8 mouse cellular contexts compared by ENCODE assay signal in genomic region chr4:43420305-43420704, GRCm38 (mm10). TPM values are rescaled to one million over a fixed set of nuclear protein-coding genes. Genes with fewer than 3 reads are reported as not detected.
A peak's percentile ranks its signal among the peaks of the same experiment; 100 is the strongest.
DNase-seq lines count a peak whose midpoint lies in the region; ATAC-seq lines count a peak whose summit lies in the region.

No protein-coding gene starts in this region.

- peak; percentile 73 for DNase-seq in midbrain, embryonic 10.5 days (ENCODE audit: low spot score)
- peak; percentile 78 for DNase-seq in c-Kit-positive CD71-positive TER-119-positive erythroid progenitor cells, embryonic 14.5 days (ENCODE audit: low spot score)
- peak; percentile 93 for DNase-seq in forebrain, embryonic 14.5 days (ENCODE audit: low spot score)
- DNase-seq in left cerebral cortex, adult 9 months (ENCODE audit: low spot score in 2 of 2), result peak; percentile 42 to 85
- DNase-seq in spleen, postnatal 4 days (ENCODE audit: low spot score in 2 of 2), result peak; percentile 65 to 83

- no peaks in the 10 kb centered on the region for H3K9me3 ChIP-seq in midbrain, embryonic 10.5 days (replicated peaks)
- H3K9me3 ChIP-seq in midbrain, embryonic 16.5 days (replicated peaks; ENCODE audit: control insufficient read depth, low read length, poor library complexity, severe bottlenecking), result no peaks in the 10 kb centered on the region
- H3K9me3 ChIP-seq in forebrain, embryonic 14.5 days (replicated peaks; ENCODE audit: control insufficient read depth, low read length), result no peaks in the 10 kb centered on the region
- no peaks in the 10 kb centered on the region for H3K9me3 ChIP-seq in intestine, embryonic 15.5 days
- H3K9me3 ChIP-seq in midbrain, embryonic 13.5 days, result no peaks in the 10 kb centered on the region

- peaks cover 42% of the 10 kb centered on the region for H3K27me3 ChIP-seq in midbrain, embryonic 10.5 days (ENCODE audit: low read depth, poor library complexity, severe bottlenecking)
- peaks cover 4% of the 10 kb centered on the region; the same call in 1 of the 2 replicates for H3K27me3 ChIP-seq in midbrain, embryonic 16.5 days (ENCODE audit: control insufficient read depth, insufficient read depth, low read depth, low read length)
- peaks cover 15% of the 10 kb centered on the region for H3K27me3 ChIP-seq in forebrain, embryonic 14.5 days (replicated peaks; ENCODE audit: control insufficient read depth, insufficient read depth, low read length)
- H3K27me3 ChIP-seq in intestine, embryonic 15.5 days (replicated peaks), result no peaks in the 10 kb centered on the region; the same call in 1 of the 2 replicates
- H3K27me3 ChIP-seq in midbrain, embryonic 13.5 days, result peaks cover 31% of the 10 kb centered on the region

- H3K4me1 ChIP-seq in midbrain, embryonic 10.5 days, result peaks cover 16% of the 10 kb centered on the region
- H3K4me1 ChIP-seq in midbrain, embryonic 16.5 days (ENCODE audit: control insufficient read depth, insufficient read depth, low read length), result 0 out of 2 replicates have a peak, but pooled peaks cover 3% of the 10 kb centered on the region
- H3K4me1 ChIP-seq in forebrain, embryonic 14.5 days (ENCODE audit: control insufficient read depth, insufficient read depth, low read length), result no peaks in the 10 kb centered on the region
- H3K4me1 ChIP-seq in intestine, embryonic 15.5 days (replicated peaks), result 0 out of 2 replicates have a peak, but pooled peaks cover 13% of the 10 kb centered on the region
- H3K4me1 ChIP-seq in midbrain, embryonic 13.5 days (replicated peaks), result peaks cover 16% of the 10 kb centered on the region

- H3K27ac ChIP-seq in midbrain, embryonic 10.5 days (replicated peaks), result no peak overlapping the region
- H3K27ac ChIP-seq in midbrain, embryonic 16.5 days (ENCODE audit: low read length), result no peak overlapping the region
- no peak overlapping the region for H3K27ac ChIP-seq in forebrain, embryonic 14.5 days (ENCODE audit: low read depth, low read length)
- 0 out of 2 replicates have a peak overlapping the region, but pooled peaks have one; percentile 1 for H3K27ac ChIP-seq in intestine, embryonic 15.5 days
- H3K27ac ChIP-seq in midbrain, embryonic 13.5 days, result no peak overlapping the region

- 8% methylated on average over 6 of the region's 6 CpGs for WGBS in midbrain, embryonic 10.5 days
- WGBS in midbrain, embryonic 16.5 days, result 5% methylated on average over 6 of the region's 6 CpGs
- WGBS in forebrain, embryonic 14.5 days, result 5% methylated on average over 6 of the region's 6 CpGs
- 4% methylated on average over 6 of the region's 6 CpGs for WGBS in intestine, embryonic 15.5 days
- WGBS in midbrain, embryonic 13.5 days, result 6% methylated on average over 6 of the region's 6 CpGs

- peaks cover 58% of the 10 kb centered on the region for H3K36me3 ChIP-seq in midbrain, embryonic 10.5 days
- peaks cover 54% of the 10 kb centered on the region for H3K36me3 ChIP-seq in midbrain, embryonic 16.5 days (ENCODE audit: control insufficient read depth, insufficient read depth, low read length)
- peaks cover 72% of the 10 kb centered on the region for H3K36me3 ChIP-seq in forebrain, embryonic 14.5 days (ENCODE audit: control insufficient read depth, insufficient read depth, low read length)
- H3K36me3 ChIP-seq in intestine, embryonic 15.5 days, result peaks cover 52% of the 10 kb centered on the region
- H3K36me3 ChIP-seq in midbrain, embryonic 13.5 days, result peaks cover 82% of the 10 kb centered on the region

- no peak overlapping the region for H3K4me3 ChIP-seq in midbrain, embryonic 10.5 days
- no peak overlapping the region for H3K4me3 ChIP-seq in midbrain, embryonic 16.5 days (ENCODE audit: low read depth, low read length)
- no peak overlapping the region for H3K4me3 ChIP-seq in forebrain, embryonic 14.5 days (ENCODE audit: low read depth, low read length)
- no peak overlapping the region for H3K4me3 ChIP-seq in intestine, embryonic 15.5 days (replicated peaks)
- H3K4me3 ChIP-seq in midbrain, embryonic 13.5 days (replicated peaks), result no peak overlapping the region

- no peak for ATAC-seq in midbrain, embryonic 16.5 days
- ATAC-seq in forebrain, embryonic 14.5 days, result peak; percentile 46
- ATAC-seq in intestine, embryonic 15.5 days, result peak; percentile 51
- ATAC-seq in midbrain, embryonic 13.5 days, result 0 out of 2 replicates have a peak, but pooled peaks have one; percentile 12

- H3K9ac ChIP-seq in midbrain, embryonic 16.5 days (ENCODE audit: low read depth, low read length), result no peak overlapping the region
- no peak overlapping the region for H3K9ac ChIP-seq in forebrain, embryonic 14.5 days (ENCODE audit: low read length)
- no peak overlapping the region for H3K9ac ChIP-seq in intestine, embryonic 15.5 days
- H3K9ac ChIP-seq in midbrain, embryonic 13.5 days (replicated peaks), result no peak overlapping the region; the same call in 1 of the 2 replicates

- H3K4me2 ChIP-seq in midbrain, embryonic 16.5 days (ENCODE audit: low read length), result no peak overlapping the region
- no peak overlapping the region for H3K4me2 ChIP-seq in forebrain, embryonic 14.5 days (ENCODE audit: low read length)
- no peak overlapping the region for H3K4me2 ChIP-seq in intestine, embryonic 15.5 days (replicated peaks)
- no peak overlapping the region for H3K4me2 ChIP-seq in midbrain, embryonic 13.5 days (replicated peaks)

RNA-seq across cellular contexts. Expression of gene Fam166b, which starts 8.6 kb away (rescaled TPM):
- 0.14 and 0.25 TPM in 2 replicates for polyA plus RNA-seq in midbrain, embryonic 10.5 days (2016; fragmentation: Nextera tagmentation; extraction: Ambion mirVana)
- 1.6 and 2.3 TPM in 2 replicates for polyA plus RNA-seq in midbrain, embryonic 16.5 days (2015; fragmentation: Nextera tagmentation; extraction: Ambion mirVana)
- 0.29 and 0.73 TPM in 2 replicates for polyA plus RNA-seq in forebrain, embryonic 14.5 days (2014; fragmentation: Nextera tagmentation; extraction: Ambion mirVana)
- polyA plus RNA-seq in intestine, embryonic 15.5 days (2015; fragmentation: Nextera tagmentation; extraction: Ambion mirVana), result 0.28 TPM in 1 of 2 replicates, not detected in the other
- 0.30 and 0.83 TPM in 2 replicates for polyA plus RNA-seq in midbrain, embryonic 13.5 days (2015; fragmentation: Nextera tagmentation; extraction: Ambion mirVana)

RNA-seq across cellular contexts. Expression of gene Tesk1, which starts 21.4 kb away (rescaled TPM):
- 2.9 and 6.0 TPM in 2 replicates for polyA plus RNA-seq in midbrain, embryonic 10.5 days (2016; fragmentation: Nextera tagmentation; extraction: Ambion mirVana)
- 10.7 and 11.2 TPM in 2 replicates for polyA plus RNA-seq in midbrain, embryonic 16.5 days (2015; fragmentation: Nextera tagmentation; extraction: Ambion mirVana)
- 10.2 and 12.1 TPM in 2 replicates for polyA plus RNA-seq in forebrain, embryonic 14.5 days (2014; fragmentation: Nextera tagmentation; extraction: Ambion mirVana)
- polyA plus RNA-seq in intestine, embryonic 15.5 days (2015; fragmentation: Nextera tagmentation; extraction: Ambion mirVana), result 6.8 and 7.9 TPM in 2 replicates
- 6.1 and 8.4 TPM in 2 replicates for polyA plus RNA-seq in midbrain, embryonic 13.5 days (2015; fragmentation: Nextera tagmentation; extraction: Ambion mirVana)

RNA-seq across cellular contexts. Expression of gene Cd72, which starts 34.1 kb away (rescaled TPM):
- polyA plus RNA-seq in midbrain, embryonic 10.5 days (2016; fragmentation: Nextera tagmentation; extraction: Ambion mirVana), result 1.4 and 1.8 TPM in 2 replicates
- 5.0 and 5.8 TPM in 2 replicates for polyA plus RNA-seq in midbrain, embryonic 16.5 days (2015; fragmentation: Nextera tagmentation; extraction: Ambion mirVana)
- 6.7 and 8.8 TPM in 2 replicates for polyA plus RNA-seq in forebrain, embryonic 14.5 days (2014; fragmentation: Nextera tagmentation; extraction: Ambion mirVana)
- 2.7 and 2.9 TPM in 2 replicates for polyA plus RNA-seq in intestine, embryonic 15.5 days (2015; fragmentation: Nextera tagmentation; extraction: Ambion mirVana)
- polyA plus RNA-seq in midbrain, embryonic 13.5 days (2015; fragmentation: Nextera tagmentation; extraction: Ambion mirVana), result 4.1 and 4.7 TPM in 2 replicates

RNA-seq across cellular contexts. Expression of gene Rusc2, which starts 38.5 kb away (rescaled TPM):
- polyA plus RNA-seq in midbrain, embryonic 10.5 days (2016; fragmentation: Nextera tagmentation; extraction: Ambion mirVana), result 10.5 and 18.1 TPM in 2 replicates
- 85.4 and 89.0 TPM in 2 replicates for polyA plus RNA-seq in midbrain, embryonic 16.5 days (2015; fragmentation: Nextera tagmentation; extraction: Ambion mirVana)
- polyA plus RNA-seq in forebrain, embryonic 14.5 days (2014; fragmentation: Nextera tagmentation; extraction: Ambion mirVana), result 47.8 and 58.4 TPM in 2 replicates
- polyA plus RNA-seq in intestine, embryonic 15.5 days (2015; fragmentation: Nextera tagmentation; extraction: Ambion mirVana), result 13.1 and 14.0 TPM in 2 replicates
- polyA plus RNA-seq in midbrain, embryonic 13.5 days (2015; fragmentation: Nextera tagmentation; extraction: Ambion mirVana), result 68.8 and 75.4 TPM in 2 replicates
